Comparison of ENCODE assay signal across 14 mouse cellular contexts in the genomic region with DNA sequence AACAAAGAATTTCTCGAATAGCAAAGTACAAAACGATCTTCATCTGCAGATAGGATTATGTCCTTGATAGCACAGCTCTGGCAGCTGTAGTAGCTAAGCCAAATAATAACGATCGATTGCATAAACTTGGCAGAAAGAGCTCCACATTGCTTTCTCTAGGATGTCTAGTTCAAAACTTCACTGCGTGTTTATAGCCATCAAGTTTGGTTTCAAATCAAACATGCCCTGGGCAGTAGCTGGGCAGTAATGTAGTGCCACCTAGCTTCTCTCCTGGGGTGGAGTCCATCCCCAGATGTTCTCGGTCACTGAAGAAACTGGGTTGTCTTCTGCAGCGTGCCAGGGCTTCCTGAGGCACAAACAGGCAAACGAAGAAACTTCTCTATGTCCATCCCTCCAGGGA. TPM values are rescaled to one million over a fixed set of nuclear protein-coding genes. Genes with fewer than 3 reads are reported as not detected.
DNase-seq lines count a peak whose midpoint lies in the region; ATAC-seq and TF ChIP-seq lines count a peak whose summit lies in the region.
"Had no signal": no experiment of that assay in that cellular context is flagged by ENCODE, and none has a peak within 500 bp of the region (broad histone marks: within the 10 kb centered on the region; RNA-seq: fewer than 3 reads in every experiment).

No protein-coding gene starts in this region.

- WGBS in kidney, adult 2 months = 57% methylated on average over 8 of the region's 8 CpGs
- WGBS in kidney, embryonic 16.5 days = 79% methylated on average over 8 of the region's 8 CpGs
- WGBS in lung, postnatal 0 days = 58% methylated on average over 8 of the region's 8 CpGs

- DNase-seq in kidney, adult 2 months = peak; percentile 46
- peak; percentile 41 for DNase-seq in lung, postnatal 0 days (ENCODE audit: low spot score)
- DNase-seq in lung, postnatal 4 days = no peak
- DNase-seq in cerebellum, postnatal 25 days = no peak
- DNase-seq: cerebellum, adult 11-12 months; heart, postnatal 36 days; right cerebral cortex, postnatal 14 days had no signal

- no peak overlapping the region for H3K9ac ChIP-seq in kidney, embryonic 16.5 days (replicated peaks; ENCODE audit: low read length)
- H3K9ac ChIP-seq in lung, postnatal 0 days (replicated peaks; ENCODE audit: low read depth) = no peak overlapping the region
- H3K9ac ChIP-seq: forebrain, embryonic 12.5 days; kidney, embryonic 15.5 days; limb, embryonic 15.5 days had no signal

- peak; percentile 80 for TF ChIP-seq CTCF in kidney, adult 2 months (conservative IDR thresholded peaks at IDR 0.05; ENCODE audit: insufficient read depth, insufficient read length, low read depth, low read length)
- TF ChIP-seq CTCF in lung, postnatal 0 days (IDR thresholded peaks at IDR 0.05) = peak; percentile 42
- TF ChIP-seq CTCF in cortical plate, adult 2 months (IDR thresholded peaks at IDR 0.05; ENCODE audit: extremely low read depth, insufficient read depth, low read length) = peak; percentile 23; the same call in 1 of the 2 replicates

- H3K4me1 ChIP-seq in kidney, adult 2 months (ENCODE audit: control insufficient read depth, insufficient read depth, low read length) = peaks cover 6% of the 10 kb centered on the region
- H3K4me1 ChIP-seq in kidney, embryonic 16.5 days (ENCODE audit: insufficient read depth, low read length) = peaks cover 30% of the 10 kb centered on the region
- H3K4me1 ChIP-seq in lung, postnatal 0 days (ENCODE audit: insufficient read depth, low read depth, low read length) = no peaks in the 10 kb centered on the region
- peaks cover 3% of the 10 kb centered on the region; the same call in 1 of the 2 replicates for H3K4me1 ChIP-seq in cortical plate, adult 2 months (ENCODE audit: control insufficient read depth, insufficient read depth, low read length)
- H3K4me1 ChIP-seq: forebrain, embryonic 12.5 days had no signal

- ATAC-seq in kidney, embryonic 16.5 days (ENCODE audit: low FRiP score, low TSS enrichment) = no peak
- no peak for ATAC-seq in lung, postnatal 0 days
- ATAC-seq in cerebellum, adult (ENCODE audit: insufficient number of reproducible peaks, low FRiP score, low TSS enrichment) = no peak
- ATAC-seq: midbrain, embryonic 16.5 days had no signal

- no peak for TF ChIP-seq POLR2A in kidney, adult 2 months (IDR thresholded peaks at IDR 0.05; ENCODE audit: low read depth, low read length)
- no peak for TF ChIP-seq POLR2A in cortical plate, adult 2 months (IDR thresholded peaks at IDR 0.05; ENCODE audit: extremely low read depth, insufficient read depth, low read length)

- H3K9me3 ChIP-seq in kidney, embryonic 16.5 days (ENCODE audit: low read length) = no peaks in the 10 kb centered on the region
- H3K9me3 ChIP-seq in lung, postnatal 0 days (ENCODE audit: low read length) = no peaks in the 10 kb centered on the region
- H3K9me3 ChIP-seq: forebrain, embryonic 12.5 days; kidney, embryonic 15.5 days; limb, embryonic 15.5 days had no signal

- no peak overlapping the region for H3K4me3 ChIP-seq in kidney, adult 2 months (ENCODE audit: insufficient read depth, low read depth, low read length)
- H3K4me3 ChIP-seq in kidney, embryonic 16.5 days (ENCODE audit: low read length) = no peak overlapping the region
- no peak overlapping the region for H3K4me3 ChIP-seq in lung, postnatal 0 days (ENCODE audit: low read depth, low read length)
- no peak overlapping the region for H3K4me3 ChIP-seq in cortical plate, adult 2 months (ENCODE audit: insufficient read depth, low read length)
- H3K4me3 ChIP-seq: forebrain, embryonic 12.5 days; kidney, embryonic 15.5 days; limb, embryonic 15.5 days had no signal

- no peak overlapping the region for H3K4me2 ChIP-seq in kidney, embryonic 16.5 days (replicated peaks; ENCODE audit: low read depth, low read length)
- H3K4me2 ChIP-seq in lung, postnatal 0 days (replicated peaks; ENCODE audit: low read depth, low read length) = no peak overlapping the region
- H3K4me2 ChIP-seq: forebrain, embryonic 12.5 days; kidney, embryonic 15.5 days; limb, embryonic 15.5 days had no signal

- no peak for TF ChIP-seq EP300 in lung, postnatal 0 days (IDR thresholded peaks at IDR 0.05)

- no peaks in the 10 kb centered on the region for H3K27me3 ChIP-seq in kidney, adult 2 months (replicated peaks; ENCODE audit: control insufficient read depth, insufficient read depth, low read length)
- H3K27me3 ChIP-seq in kidney, embryonic 16.5 days (ENCODE audit: insufficient read depth, low read length) = no peaks in the 10 kb centered on the region
- H3K27me3 ChIP-seq in lung, postnatal 0 days (replicated peaks; ENCODE audit: insufficient read depth, low read length) = no peaks in the 10 kb centered on the region
- H3K27me3 ChIP-seq: forebrain, embryonic 12.5 days; kidney, embryonic 15.5 days; limb, embryonic 15.5 days had no signal

- H3K27ac ChIP-seq in kidney, adult 2 months (ENCODE audit: insufficient read depth, low read depth, low read length) = no peak overlapping the region
- H3K27ac ChIP-seq in kidney, embryonic 16.5 days (ENCODE audit: low read length) = no peak overlapping the region
- no peak overlapping the region for H3K27ac ChIP-seq in lung, postnatal 0 days (ENCODE audit: low read length)
- H3K27ac ChIP-seq in cortical plate, adult 2 months (ENCODE audit: insufficient read depth, low read length) = no peak overlapping the region
- H3K27ac ChIP-seq: forebrain, embryonic 12.5 days; kidney, embryonic 15.5 days; limb, embryonic 15.5 days had no signal

- H3K36me3 ChIP-seq in kidney, adult 2 months (ENCODE audit: control insufficient read depth, insufficient read depth, low read length) = no peaks in the 10 kb centered on the region
- H3K36me3 ChIP-seq in kidney, embryonic 16.5 days (ENCODE audit: insufficient read depth, low read length) = no peaks in the 10 kb centered on the region
- H3K36me3 ChIP-seq in lung, postnatal 0 days (ENCODE audit: insufficient read depth, low read length) = no peaks in the 10 kb centered on the region
- H3K36me3 ChIP-seq: forebrain, embryonic 12.5 days; kidney, embryonic 15.5 days; limb, embryonic 15.5 days had no signal

RNA-seq across cellular contexts. Expression of a gene that starts 44.1 kb away (rescaled TPM):
- 0.39 and 0.80 TPM in 2 replicates for polyA plus RNA-seq in kidney, adult 2 months (2012; rRNA removed)
- polyA plus RNA-seq in kidney, embryonic 16.5 days (2015; fragmentation: Nextera tagmentation; extraction: Ambion mirVana) = 0.41 and 1.6 TPM in 2 replicates
- 1.2 and 1.6 TPM in 2 replicates for polyA plus RNA-seq in lung, postnatal 0 days (2015; fragmentation: Nextera tagmentation; extraction: Ambion mirVana)
- 32.7 and 94.6 TPM in 2 replicates for polyA plus RNA-seq in cortical plate, adult 2 months (2012; rRNA removed)

Comparison
In these comparisons a context has a peak if more than half of its experiments do, and no peak if none do; other contexts are left out.
1. DNase-seq: peak in kidney, adult 2 months (single experiment) and lung, postnatal 0 days (single experiment); none in lung, postnatal 4 days (0 of 2) and cerebellum, postnatal 25 days (0 of 2).
2. CTCF ChIP-seq: peak in every context shown above with its lines; median percentile 80 in kidney, adult 2 months; 42 in lung, postnatal 0 days; 23 in cortical plate, adult 2 months.
3. RNA of a gene that starts 44.1 kb away (polyA plus RNA-seq): 32.7 to 94.6 TPM in cortical plate, adult 2 months; 1.2 to 1.6 TPM in lung, postnatal 0 days, 0.41 to 1.6 TPM in kidney, embryonic 16.5 days and 0.39 to 0.80 TPM in kidney, adult 2 months; every median in the first group is over 10 times any median in the second.